Mouse (Mus musculus): ENCODE results near the gene G6pc.

Gene G6pc

DNA sequence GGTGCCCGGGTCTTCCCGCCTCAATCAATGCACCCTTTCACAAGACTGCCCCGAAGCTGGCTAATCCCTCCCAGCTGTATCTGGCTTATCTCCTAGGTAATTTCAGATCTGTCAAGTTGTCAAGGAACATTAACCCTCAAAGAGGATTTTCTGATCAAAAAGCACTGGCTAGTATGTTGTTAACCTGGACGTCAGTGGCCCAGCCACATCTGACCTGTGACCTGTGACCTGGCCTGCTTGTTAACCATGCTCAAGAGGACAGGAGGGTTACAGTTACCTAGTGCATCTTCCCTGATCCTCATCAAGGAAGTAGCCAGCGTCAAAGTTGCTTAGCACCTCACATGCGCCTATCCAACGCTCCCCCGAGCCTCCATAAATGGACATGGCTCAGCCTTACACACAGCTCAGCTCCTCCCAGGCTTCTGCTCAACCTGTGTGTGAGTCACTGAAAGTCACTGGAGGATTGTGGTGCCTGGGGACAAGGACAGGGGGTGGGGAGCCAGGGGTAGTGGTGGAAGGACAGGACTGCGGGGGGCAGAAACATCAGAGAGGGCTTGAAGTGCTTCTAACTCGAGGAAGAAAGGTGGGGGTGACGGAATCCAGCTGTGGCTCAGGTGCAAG, 16.2 kb upstream of the G6pc start:
- TF ChIP-seq GATA4 (IDR thresholded peaks at IDR 0.05; ENCODE audit: insufficient replicate concordance, low read length): peak; percentile 55; the same call in 1 of the 2 replicates

DNA sequence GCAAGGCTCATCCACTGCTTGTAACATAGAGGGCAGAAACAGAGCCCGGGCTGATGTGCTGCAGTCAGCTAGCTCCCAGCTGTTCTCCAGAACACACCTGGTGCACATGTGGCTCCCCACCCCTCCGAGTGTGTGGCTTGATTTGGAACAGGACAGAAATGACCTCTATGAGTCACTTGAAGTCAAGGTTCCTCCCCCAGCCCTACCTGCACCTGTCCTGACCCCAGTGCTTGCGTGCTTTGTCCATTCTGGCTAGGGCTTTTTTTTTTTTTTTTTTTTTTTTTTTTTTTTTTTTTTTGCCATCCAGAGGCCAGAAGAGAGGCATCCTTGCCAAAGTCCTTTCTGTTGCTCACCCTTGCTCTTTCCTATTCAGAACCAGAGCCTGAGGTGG, 15.6 kb upstream of the G6pc start:
- TF ChIP-seq GATA4 (IDR thresholded peaks at IDR 0.05; ENCODE audit: insufficient replicate concordance, low read length): no peak

DNA sequence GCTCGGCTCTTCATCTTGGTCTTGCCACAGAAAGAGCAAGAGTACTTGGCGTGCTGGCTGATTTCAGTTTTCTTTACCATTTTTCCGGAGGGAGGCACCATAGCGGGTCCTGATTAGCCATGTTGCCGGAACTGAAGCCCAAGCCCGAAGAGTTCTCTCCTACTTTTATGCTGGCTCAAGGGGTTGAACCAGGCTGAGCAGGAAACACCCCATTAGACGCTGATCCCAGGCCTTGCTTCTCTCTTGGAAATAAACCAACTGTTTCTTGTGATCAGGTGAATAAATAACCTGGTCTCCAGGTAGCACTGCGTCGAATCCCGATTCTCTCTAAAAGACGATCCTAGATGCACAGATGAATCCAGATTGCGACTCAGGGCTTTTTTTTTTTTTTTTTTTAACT, 13.9 kb upstream of the G6pc start:
- no peak for TF ChIP-seq GATA4 (IDR thresholded peaks at IDR 0.05; ENCODE audit: insufficient replicate concordance, low read length)

DNA sequence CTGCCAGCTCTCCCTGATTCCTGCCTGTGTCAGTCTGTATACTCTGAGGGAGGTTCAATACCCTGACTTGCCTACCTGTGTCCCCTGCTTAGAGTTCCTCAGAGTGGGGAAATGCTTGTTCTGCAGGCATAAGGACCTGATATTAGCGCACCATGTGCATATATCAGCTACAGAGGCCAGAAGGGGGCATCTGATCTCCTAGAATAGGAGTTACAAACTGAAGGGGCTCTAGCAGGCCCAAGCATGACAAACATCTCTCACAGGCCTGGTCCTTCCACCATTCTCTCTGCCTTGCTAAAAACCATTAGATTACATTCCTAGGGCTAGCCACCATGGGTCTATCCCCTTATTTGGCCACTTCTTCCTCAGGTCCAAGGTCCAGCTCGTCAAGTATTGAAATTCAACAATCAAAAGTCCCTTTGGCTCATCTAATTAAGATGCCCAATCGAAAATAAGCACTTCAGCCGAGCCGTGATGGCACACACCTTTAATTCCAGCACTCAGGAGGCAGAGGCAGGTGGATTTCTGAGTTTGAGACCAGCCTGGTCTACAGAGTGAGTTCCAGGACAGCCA, 12.8 kb upstream of the G6pc start:
- no peak for TF ChIP-seq GATA4 (IDR thresholded peaks at IDR 0.05; ENCODE audit: insufficient replicate concordance, low read length)

DNA sequence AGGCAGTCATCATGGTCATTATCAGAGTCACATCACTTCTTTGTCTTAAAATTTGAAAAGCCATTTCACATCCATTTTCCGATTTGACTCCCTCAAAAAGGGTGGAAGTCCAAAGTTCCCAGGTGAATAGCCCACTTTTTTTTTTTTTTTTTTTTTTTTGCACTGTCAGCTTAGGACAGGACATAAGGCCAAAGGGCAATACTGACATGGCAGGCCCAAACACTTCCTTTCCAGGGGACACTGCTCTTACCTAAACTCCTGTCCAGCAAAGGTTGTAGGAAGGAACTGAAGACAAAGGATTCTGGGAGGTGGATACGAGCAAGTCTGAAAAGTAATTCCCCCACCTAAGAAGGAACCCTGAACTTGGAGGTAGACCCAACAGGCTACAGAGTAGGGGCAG, 11.4 kb upstream of the G6pc start:
- peak; percentile 31; the same call in 1 of the 2 replicates for TF ChIP-seq GATA4 (IDR thresholded peaks at IDR 0.05; ENCODE audit: insufficient replicate concordance, low read length)

DNA sequence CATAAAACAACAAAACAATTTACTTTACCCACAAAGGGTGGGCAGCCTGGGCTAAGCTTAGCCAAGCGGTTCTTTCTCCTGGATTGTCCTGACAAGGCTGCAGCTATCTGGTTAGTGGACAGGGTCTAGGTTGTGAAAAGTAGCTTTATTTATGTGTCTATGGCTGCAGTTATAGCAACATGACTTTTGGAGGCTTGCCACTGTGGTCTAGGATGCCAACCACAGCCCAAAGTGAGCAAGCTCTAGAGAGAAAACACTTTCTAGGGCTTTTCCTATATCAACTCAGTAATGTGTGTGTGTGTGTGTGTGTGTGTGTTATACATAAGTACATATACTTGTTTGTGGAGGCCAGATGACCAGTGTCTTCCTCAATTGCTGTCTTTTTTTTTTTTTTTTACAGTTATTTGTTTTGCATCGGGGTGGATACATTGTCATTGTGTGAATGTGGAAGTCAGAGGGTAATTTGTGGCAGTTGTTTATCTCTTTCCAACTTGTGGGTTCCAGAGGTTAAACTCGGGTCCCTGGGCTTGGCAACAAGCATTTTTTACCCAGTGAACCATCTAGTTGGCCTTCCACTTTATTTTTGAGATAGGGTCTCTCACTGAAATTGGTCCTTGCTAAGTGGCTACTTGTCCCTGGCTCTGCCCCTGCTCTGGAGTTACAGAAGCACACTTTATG, 9.7 kb upstream of the G6pc start:
- no peak for TF ChIP-seq GATA4 (IDR thresholded peaks at IDR 0.05; ENCODE audit: insufficient replicate concordance, low read length)

DNA sequence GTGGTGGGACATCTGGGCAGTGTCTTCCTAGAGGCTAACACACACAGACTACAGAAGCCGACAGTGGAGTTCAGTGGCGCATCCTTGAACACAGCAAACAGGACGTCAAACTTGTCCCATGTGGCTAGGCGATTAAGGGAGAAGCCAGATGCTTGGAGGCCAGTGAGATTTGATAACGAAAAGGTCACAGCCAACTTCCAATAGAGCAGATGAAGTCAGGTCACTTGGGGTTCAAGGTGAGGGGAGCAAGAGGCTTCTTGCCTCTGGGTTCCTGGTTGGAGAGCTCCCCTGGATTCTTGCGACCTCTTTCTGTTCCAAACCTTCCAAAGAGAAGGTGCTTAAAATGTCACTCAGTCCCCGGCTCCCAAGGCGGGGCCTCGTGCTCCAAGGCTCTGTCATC, 7.6 kb upstream of the G6pc start:
- no peak for TF ChIP-seq GATA4 (IDR thresholded peaks at IDR 0.05; ENCODE audit: insufficient replicate concordance, low read length)

DNA sequence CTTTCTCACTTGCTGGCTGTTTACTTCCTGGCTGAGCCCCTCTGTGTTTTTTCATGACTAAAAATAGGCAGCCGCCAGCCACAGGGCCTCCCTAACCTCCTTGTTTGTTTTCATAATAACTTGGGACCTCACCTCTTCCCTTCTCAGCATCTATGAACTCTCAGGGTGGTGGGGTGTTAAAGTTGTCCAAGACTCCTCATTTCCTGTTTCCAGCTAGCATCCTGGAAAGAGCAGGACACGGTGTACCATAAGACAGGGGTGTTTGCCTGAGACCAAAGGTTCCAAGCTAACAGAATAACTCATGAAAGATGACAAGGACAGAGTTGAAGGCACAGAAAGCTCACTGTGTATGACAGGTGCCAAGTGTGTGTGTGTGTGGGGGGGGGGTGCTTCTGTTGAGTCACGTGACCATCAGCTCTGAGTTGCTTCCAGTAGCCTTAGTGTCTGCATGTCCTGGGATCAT, 6.7 kb upstream of the G6pc start:
- no peak for TF ChIP-seq GATA4 (IDR thresholded peaks at IDR 0.05; ENCODE audit: insufficient replicate concordance, low read length)

DNA sequence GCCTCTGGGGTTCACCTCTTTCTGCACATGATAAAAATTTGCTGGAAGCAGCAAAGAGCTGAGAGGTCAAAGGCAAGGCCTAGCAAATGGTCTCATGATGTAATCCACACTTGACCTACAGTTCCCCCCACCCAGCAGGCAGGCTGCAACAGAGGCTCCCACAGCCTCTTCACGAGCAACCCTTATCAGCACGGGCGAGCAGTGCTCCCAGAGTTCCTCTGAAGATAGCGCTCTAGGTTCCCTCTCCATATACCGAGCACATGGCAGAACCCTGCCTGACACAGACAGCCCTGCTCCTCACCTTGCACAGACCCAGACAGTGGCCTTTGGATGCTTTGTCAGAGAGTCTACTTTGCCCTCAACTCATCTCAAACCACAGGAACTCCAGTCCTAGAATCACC, 2.8 kb upstream of the G6pc start:
- TF ChIP-seq GATA4 (IDR thresholded peaks at IDR 0.05; ENCODE audit: insufficient replicate concordance, low read length): peak; percentile 98

DNA sequence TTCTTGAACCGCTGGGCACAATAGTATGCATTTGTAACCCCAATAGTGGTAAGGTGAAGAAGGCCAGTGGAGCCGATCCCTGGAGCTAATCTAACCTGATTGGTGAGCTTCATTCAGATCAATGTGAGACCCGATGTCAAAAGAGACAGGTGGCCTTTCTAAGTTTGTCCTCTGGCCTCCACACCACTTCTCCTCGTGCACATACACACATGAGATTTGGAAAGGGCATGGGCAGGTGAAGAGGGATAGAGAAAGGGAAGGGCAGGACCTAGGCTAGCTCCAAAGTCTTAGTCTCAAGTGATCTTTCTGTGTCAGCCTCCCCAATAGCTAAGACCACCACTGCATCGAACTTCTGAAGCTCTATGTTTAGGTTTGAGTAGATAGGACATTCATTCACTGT, 2.8 kb downstream of the G6pc start:
- TF ChIP-seq GATA4 (IDR thresholded peaks at IDR 0.05; ENCODE audit: insufficient replicate concordance, low read length): no peak

DNA sequence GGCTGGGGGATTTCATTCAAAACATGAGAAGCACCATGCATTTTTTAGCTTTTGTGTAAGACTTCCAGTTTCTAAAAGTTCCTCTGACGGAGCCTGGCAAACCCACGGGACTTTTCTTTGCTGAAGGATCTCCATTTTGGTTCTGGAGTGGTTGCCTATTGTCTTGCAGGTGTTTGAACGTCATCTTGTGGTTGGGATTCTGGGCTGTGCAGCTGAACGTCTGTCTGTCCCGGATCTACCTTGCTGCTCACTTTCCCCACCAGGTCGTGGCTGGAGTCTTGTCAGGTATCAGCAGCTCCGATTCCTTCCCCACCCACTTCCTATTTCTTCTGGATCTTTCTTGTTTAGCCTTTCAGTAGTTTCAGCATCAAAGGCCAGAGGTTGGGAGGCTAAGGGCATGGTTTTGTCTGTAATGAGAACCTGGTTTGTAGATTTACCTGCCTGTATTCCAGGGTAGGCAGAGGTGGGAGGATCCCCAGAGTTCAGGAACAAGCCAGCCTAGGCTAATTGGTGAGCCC, 7.1 kb downstream of the G6pc start:
- TF ChIP-seq GATA4 (IDR thresholded peaks at IDR 0.05; ENCODE audit: insufficient replicate concordance, low read length): no peak

DNA sequence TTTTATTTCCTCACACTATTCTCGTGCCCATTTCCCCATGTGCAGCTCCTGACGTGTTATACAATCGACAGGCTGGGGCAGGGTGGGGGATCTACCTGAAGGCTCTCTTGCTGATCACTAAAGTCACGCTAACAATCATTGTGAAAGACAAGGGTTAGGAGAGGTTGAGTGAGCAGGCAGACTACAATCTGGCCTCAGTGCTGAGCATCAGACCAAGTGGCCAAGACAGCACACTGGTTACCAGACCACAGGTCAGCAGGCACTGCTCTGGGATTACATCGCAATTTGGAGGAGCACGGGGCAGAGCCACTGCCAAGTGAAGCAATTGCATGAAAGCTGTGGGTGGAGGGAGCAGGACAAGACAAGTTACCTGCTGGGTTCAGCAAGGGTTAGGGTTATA, 11.6 kb downstream of the G6pc start:
- no peak for TF ChIP-seq GATA4 (IDR thresholded peaks at IDR 0.05; ENCODE audit: insufficient replicate concordance, low read length)

DNA sequence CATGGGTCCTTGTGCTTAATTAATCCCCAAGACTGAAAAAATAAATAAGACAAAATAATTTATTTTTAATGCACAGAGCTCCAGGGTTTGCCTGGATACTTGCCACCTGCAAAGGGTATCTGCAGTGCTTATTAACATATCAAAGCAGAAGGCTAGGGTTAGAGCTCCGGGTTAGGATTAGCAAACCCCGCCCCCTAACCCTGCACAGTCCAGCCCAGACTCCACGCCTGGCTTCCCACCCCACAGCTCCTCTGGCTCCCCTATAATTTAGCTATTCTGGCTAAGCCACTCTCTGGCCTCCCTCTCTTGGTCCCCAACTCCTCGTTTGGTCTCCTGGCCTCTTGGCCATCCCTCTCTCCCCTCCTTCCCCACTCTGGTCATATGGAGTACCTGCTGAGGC, 14.5 kb downstream of the G6pc start:
- TF ChIP-seq GATA4 (IDR thresholded peaks at IDR 0.05; ENCODE audit: insufficient replicate concordance, low read length): no peak

DNA sequence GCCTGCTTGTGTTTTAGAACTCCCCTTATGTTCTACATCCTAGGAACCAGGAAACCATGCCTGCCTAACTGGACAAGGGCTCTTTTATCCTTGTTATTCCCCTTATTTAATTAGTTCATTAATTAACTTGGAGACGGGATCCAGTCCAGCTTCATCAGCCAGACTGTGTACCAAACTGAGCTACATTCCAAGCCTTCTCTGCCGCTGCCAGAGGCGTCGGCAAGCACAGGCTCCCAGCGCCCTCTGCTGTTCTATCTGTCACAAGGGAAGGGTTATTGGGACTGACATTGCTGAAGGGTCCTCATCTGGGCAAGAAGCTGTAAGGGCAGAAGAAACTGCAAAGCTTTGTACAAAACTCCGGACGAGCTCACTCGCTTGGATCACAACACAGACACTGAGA, 27.7 kb downstream of the G6pc start:
- TF ChIP-seq GATA4 (IDR thresholded peaks at IDR 0.05; ENCODE audit: insufficient replicate concordance, low read length): no peak

DNA sequence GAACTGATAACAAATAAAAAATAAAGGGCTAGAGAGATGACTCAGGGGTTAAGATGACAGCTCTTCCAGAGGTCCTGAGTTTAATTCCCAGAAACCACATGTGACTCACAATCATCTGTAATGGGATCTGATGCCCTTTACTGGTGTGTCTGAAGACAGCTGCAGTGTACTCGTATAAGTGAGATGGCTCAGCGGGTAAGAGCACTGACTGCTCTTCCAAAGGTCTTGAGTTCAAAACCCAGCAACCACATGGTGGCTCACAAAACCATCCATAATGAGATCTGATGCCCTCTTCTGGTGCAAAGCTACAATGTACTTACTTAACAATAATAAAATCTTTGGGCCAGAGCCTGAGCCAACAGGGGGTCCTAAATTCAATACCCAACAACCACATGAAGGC, 47.9 kb downstream of the G6pc start:
- no peak for TF ChIP-seq GATA4 (IDR thresholded peaks at IDR 0.05; ENCODE audit: insufficient replicate concordance, low read length)

DNA sequence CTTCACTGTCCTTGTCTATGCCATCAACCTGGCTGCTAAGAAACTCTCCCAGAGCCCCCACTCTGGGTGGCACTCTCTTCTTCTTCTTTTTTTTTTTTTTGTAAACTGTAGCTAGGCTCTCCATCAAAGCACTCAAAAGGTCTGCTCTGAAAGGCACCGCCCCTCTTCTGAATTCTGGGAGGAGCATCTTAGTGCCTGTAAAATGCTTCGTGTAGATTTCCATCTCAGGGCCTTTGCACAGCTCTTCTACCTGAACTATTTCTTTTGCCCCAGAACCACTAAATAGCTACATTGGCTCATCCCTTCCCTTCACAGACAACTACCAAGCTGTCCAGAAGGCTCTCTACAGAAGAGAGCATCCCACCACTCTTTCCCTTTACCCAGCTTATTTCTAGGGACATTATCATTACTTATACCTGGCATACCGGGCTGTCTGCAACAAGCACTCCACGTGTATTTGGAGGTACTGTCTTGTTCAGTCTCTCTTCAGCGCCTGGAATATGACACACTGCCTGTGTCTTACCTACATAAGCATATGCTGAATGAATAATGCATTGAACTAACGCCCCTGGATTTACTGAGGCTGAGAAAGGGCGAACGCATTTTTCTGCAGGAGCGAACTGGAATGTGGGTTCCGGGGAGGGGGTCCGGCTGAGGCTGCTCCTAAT, 49.2 kb downstream of the G6pc start:
- no peak for TF ChIP-seq GATA4 (IDR thresholded peaks at IDR 0.05; ENCODE audit: insufficient replicate concordance, low read length)
